ENCODE assay signal across 8 mouse cellular contexts in genomic region chr1:135688686-135689085, GRCm38 (mm10). TPM values are rescaled to one million over a fixed set of nuclear protein-coding genes. Genes with fewer than 3 reads are reported as not detected.
DNase-seq lines count a peak whose midpoint lies in the region; ATAC-seq and TF ChIP-seq lines count a peak whose summit lies in the region.

No protein-coding gene starts in this region.

- intact Hi-C loops in gastrocnemius, adult 2 months (cut with DNase I) = no loop called here

- H3K4me1 ChIP-seq in forebrain, embryonic 16.5 days (replicated peaks; ENCODE audit: control insufficient read depth, insufficient read depth, low read length) = peaks cover 24% of the 10 kb centered on the region
- peaks cover 34% of the 10 kb centered on the region for H3K4me1 ChIP-seq in liver, embryonic 15.5 days (replicated peaks)

- WGBS in forebrain, embryonic 16.5 days = 23% methylated on average over 6 of the region's 6 CpGs
- WGBS in liver, embryonic 15.5 days (ENCODE audit: insufficient replicate concordance) = 12% methylated on average over 6 of the region's 6 CpGs

- H3K9ac ChIP-seq in forebrain, embryonic 16.5 days (replicated peaks; ENCODE audit: low read depth, low read length) = no peak overlapping the region; the same call in 1 of the 2 replicates
- H3K9ac ChIP-seq in liver, embryonic 15.5 days = 0 out of 2 replicates have a peak overlapping the region, but pooled peaks have one; percentile 40

- peak overlapping the region; percentile 89 for H3K4me3 ChIP-seq in gastrocnemius, adult 2 months
- H3K4me3 ChIP-seq in forebrain, embryonic 16.5 days (replicated peaks; ENCODE audit: low read length) = peak overlapping the region; percentile 67
- H3K4me3 ChIP-seq in liver, embryonic 15.5 days (replicated peaks) = peak overlapping the region; percentile 60

- H3K4me2 ChIP-seq in forebrain, embryonic 16.5 days (ENCODE audit: low read length) = peak overlapping the region; percentile 99
- H3K4me2 ChIP-seq in liver, embryonic 15.5 days = peak overlapping the region; percentile 82

- H3K9me3 ChIP-seq in forebrain, embryonic 16.5 days (ENCODE audit: control insufficient read depth, low read length) = no peaks in the 10 kb centered on the region
- no peaks in the 10 kb centered on the region for H3K9me3 ChIP-seq in liver, embryonic 15.5 days (replicated peaks)

- H3K27ac ChIP-seq in gastrocnemius, adult 2 months = peak overlapping the region; percentile 91
- no peak overlapping the region for H3K27ac ChIP-seq in forebrain, embryonic 16.5 days (ENCODE audit: low read length)
- H3K27ac ChIP-seq in liver, embryonic 15.5 days (replicated peaks) = no peak overlapping the region

- H3K36me3 ChIP-seq in forebrain, embryonic 16.5 days (ENCODE audit: control insufficient read depth, insufficient read depth) = no peaks in the 10 kb centered on the region
- H3K36me3 ChIP-seq in liver, embryonic 15.5 days (replicated peaks) = no peaks in the 10 kb centered on the region

- no peak for DNase-seq in gastrocnemius, adult 2 months
- no peak for DNase-seq in gastrocnemius, postnatal 4 days (ENCODE audit: low spot score in 2 of 2)
- peak; percentile 91 for DNase-seq in 416B (ENCODE audit: low read depth)
- DNase-seq in adrenal gland, adult 2 months = no peak
- no peak for DNase-seq in left cerebral cortex, adult 8-10 months (ENCODE audit: low spot score in 2 of 2)
- no peak for DNase-seq in spleen, postnatal 14 days (ENCODE audit: low spot score in 2 of 2)

- no peaks in the 10 kb centered on the region; the same call in 1 of the 2 replicates for H3K27me3 ChIP-seq in forebrain, embryonic 16.5 days (replicated peaks; ENCODE audit: control insufficient read depth, insufficient read depth, low read length)
- H3K27me3 ChIP-seq in liver, embryonic 15.5 days = peaks cover 65% of the 10 kb centered on the region

- ATAC-seq in forebrain, embryonic 16.5 days = no peak
- ATAC-seq in liver, embryonic 15.5 days (ENCODE audit: insufficient read depth) = no peak

- no peak for TF ChIP-seq CTCF in gastrocnemius, adult 2 months (IDR thresholded peaks at IDR 0.05)

RNA-seq across cellular contexts. Expression of gene Csrp1, which starts 31.2 kb away (rescaled TPM):
- 10 to 100 TPM; 18.9 to 25.0 TPM for total RNA-seq in gastrocnemius, adult 2 months (2021)
- 100 to 1,000 TPM; 109 to 114 TPM for total RNA-seq in gastrocnemius, postnatal 4 days (2021)
- 14.5 and 17.6 TPM in 2 replicates for polyA plus RNA-seq in forebrain, embryonic 16.5 days (2015; fragmentation: Nextera tagmentation; extraction: Ambion mirVana)
- polyA plus RNA-seq in liver, embryonic 15.5 days (2015; fragmentation: Nextera tagmentation; extraction: Ambion mirVana) = 32.7 and 33.8 TPM in 2 replicates
- 100 to 1,000 TPM in 1 of 2 experiments, 10 to 100 TPM in 1; 68.0 to 133 TPM for total RNA-seq in adrenal gland, adult 2 months (2021)
- polyA plus RNA-seq in adrenal gland, adult 2 months (2012; rRNA removed) = 65.7 and 70.2 TPM in 2 replicates
- 100 to 1,000 TPM; 277 to 320 (median 278) TPM for total RNA-seq in left cerebral cortex, adult 8-10 months (2022)
